Mouse (Mus musculus) ES-E14 (cell line): ENCODE results near the gene Snx33.

Experiments
- CHD2 ChIP-seq: IDR thresholded peaks from 2 replicates; pipeline ENCODE4 v1.6.1; 2014; ENCODE audit warnings: mild to moderate bottlenecking, low read depth, low read length, inconsistent platforms
- ZC3H11A ChIP-seq: IDR thresholded peaks from 2 replicates; pipeline ENCODE4 v1.6.1; 2012; ENCODE audit warnings: low read depth, mild to moderate bottlenecking, inconsistent platforms, low read length, borderline replicate concordance

- TF ChIP-seq ZC3H11A (no peak), CHD2 (no peak)
These were observed 2.7 kb downstream of the Snx33 start for GRCm38 (mm10) chr9:56925291-56926024.
